Mouse (Mus musculus): ENCODE data around the gene Dthd1.

Gene Dthd1

GRCm38 (mm10) chr5:62858282-62858681 is 44.7 kb downstream of the Dthd1 start:
- CTCF ChIA-PET: interaction anchor here (0.7 kb wide), 1 partner anchor 52 kb away, joined by 4 read pairs; no protein-coding TSS in a partner anchor

- CTCF ChIA-PET: no interaction called here
Measured at GRCm38 (mm10) chr5:62864348-62864747, 50.7 kb downstream of the Dthd1 start.

GRCm38 (mm10) chr5:62867003-62867402 is 53.4 kb downstream of the Dthd1 start:
- CTCF ChIA-PET: no interaction called here

- CTCF ChIA-PET: interaction anchor here (0.7 kb wide), 1 partner anchor 116 kb away, joined by 6 read pairs; no protein-coding TSS in a partner anchor
Measured at GRCm38 (mm10) chr5:62879530-62879929, 65.9 kb downstream of the Dthd1 start.

- CTCF ChIA-PET: interaction anchor here (0.6 to 1.1 kb wide), 2 partner anchors 19 to 39 kb away, joined by 3 read pairs; no protein-coding TSS in a partner anchor
Measured at GRCm38 (mm10) chr5:62895326-62895725, 81.7 kb downstream of the Dthd1 start.

GRCm38 (mm10) chr5:62906954-62907353 is 93.3 kb downstream of the Dthd1 start:
- CTCF ChIA-PET: no interaction called here

GRCm38 (mm10) chr5:62909074-62909473 is 95.5 kb downstream of the Dthd1 start:
- CTCF ChIA-PET: no interaction called here

- CTCF ChIA-PET: no interaction called here
Measured at GRCm38 (mm10) chr5:62924616-62925015, 111.0 kb downstream of the Dthd1 start.
